Mouse (Mus musculus) neutrophil, adult 5-6 weeks (primary cell): ENCODE results near the gene Mlf2. TPM values are rescaled to one million over a fixed set of nuclear protein-coding genes. Genes with fewer than 3 reads are reported as not detected.

Source experiments
- ATAC-seq: fragments of 151-379, 151-347 bp; 2 replicates; pipeline ENCODE4 v1.8.0; 2017; ENCODE audit warnings: mild to moderate bottlenecking, moderate TSS enrichment; ENCODE audit not compliant: insufficient number of reproducible peaks, poor library complexity, low FRiP score, severe bottlenecking; ENCODE audit errors: extremely low read depth
- total RNA-seq: library from RNA; stranded (forward); fragments of 200-1000 nt; gene quantifications from 2 replicates; pipeline ENCODE4 v1.2.3, GENCODE M21; 2017

The Mlf2 gene
- total RNA-seq, 1 experiment from 2014 or later = 56.3 TPM

GRCm38 (mm10) chr6:124907767-124908166 is 23.4 kb upstream of the Mlf2 start:
- no peak for ATAC-seq

DNA sequence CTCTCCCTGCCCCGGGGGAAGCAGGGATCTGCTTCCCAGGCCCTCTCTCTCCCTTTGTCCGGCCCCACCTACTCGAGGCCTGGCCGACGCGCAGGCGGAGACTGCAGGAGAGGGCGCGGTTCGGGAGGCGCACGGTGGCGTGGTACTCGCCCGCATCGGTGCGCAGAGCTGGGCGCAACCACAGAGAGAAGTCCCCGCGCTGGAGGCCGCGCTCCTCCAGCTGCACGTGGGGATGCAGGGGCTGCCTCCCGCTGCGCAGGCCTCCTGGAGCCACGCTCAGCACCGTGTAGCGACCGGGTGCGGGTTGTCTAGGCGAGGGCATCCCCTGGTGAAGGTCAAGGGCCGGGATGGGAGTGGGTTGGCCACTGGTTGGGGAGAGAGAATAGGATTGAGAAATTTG is 21.2 kb upstream of the Mlf2 start:
- ATAC-seq = no peak

- ATAC-seq = no peak
Measured at GRCm38 (mm10) chr6:124911533-124912218, 19.5 kb upstream of the Mlf2 start, which contains the start of gene Lag3. Lag3 (minus strand) TSS chr6:124911705.

DNA sequence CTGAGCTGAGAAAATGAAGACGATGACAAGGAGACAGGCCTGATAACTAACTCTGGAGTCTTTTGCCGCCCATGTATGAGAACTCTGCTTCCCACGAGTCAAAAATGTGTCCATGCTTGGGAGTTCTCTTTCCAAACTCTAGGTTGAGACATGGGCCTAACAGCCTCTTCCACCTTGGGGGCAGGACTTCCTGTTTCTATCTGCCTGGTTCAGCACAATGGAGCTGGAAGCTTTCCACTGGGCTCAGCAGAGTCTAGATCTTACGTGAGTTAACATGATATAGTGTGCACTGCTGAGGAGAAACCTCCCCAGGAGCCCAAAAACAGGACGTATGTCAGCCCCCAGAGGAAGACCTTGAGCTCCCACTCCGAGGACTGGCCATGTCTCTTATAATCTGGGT is 18.0 kb upstream of the Mlf2 start:
- ATAC-seq = no peak

GRCm38 (mm10) chr6:124913721-124914285 is 17.4 kb upstream of the Mlf2 start:
- ATAC-seq = no peak

GRCm38 (mm10) chr6:124914511-124914910 is 16.7 kb upstream of the Mlf2 start:
- no peak for ATAC-seq

GRCm38 (mm10) chr6:124915160-124915941 is 15.8 kb upstream of the Mlf2 start:
- no peak for ATAC-seq

- no peak for ATAC-seq
Measured at GRCm38 (mm10) chr6:124915942-124916694, 15.1 kb upstream of the Mlf2 start.

DNA sequence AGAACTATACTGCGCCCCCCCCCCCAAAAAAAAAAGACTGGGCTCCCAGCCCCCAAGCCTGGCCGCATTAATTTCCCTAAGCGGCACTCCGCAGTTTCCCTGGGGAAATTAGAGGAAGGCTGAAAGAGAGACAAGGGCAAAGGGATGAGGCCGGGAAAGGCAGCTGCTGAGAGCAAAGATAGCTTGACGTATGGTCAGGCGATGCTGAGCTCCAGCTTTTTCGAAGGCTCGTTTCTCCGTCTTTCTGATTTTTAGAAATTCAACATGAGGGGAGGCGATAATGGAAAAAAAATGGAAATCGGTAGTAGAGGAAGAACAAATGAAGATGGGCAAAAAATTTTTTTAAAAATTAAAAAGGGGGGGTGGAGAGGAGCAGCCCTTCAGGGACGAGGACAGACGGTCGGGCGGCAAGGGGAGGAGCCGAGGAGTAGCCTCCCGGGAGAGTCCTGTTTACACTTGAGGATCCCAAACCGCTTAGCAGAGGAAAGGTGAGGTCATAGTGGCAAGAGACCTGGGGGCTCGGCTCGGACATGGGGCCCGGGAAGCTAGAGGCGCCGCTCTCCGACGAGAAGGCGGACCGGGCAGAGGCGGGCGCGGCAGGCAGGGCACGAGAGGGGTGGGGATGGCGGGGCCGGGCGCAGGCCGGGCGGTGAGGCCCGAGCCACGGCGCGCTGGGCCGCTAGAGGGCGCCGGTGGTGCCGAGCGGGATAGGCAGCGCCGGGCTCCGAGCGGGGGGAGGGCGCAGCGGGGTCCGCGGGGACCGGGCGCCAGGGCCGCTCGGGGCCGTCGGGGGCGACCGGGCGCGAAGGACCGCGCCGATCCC is 14.3 kb upstream of the Mlf2 start:
- ATAC-seq = peak; percentile 55

- ATAC-seq = no peak
Measured at GRCm38 (mm10) chr6:124917518-124918330, 13.5 kb upstream of the Mlf2 start.

GRCm38 (mm10) chr6:124918331-124918690 is 12.9 kb upstream of the Mlf2 start:
- ATAC-seq = no peak

DNA sequence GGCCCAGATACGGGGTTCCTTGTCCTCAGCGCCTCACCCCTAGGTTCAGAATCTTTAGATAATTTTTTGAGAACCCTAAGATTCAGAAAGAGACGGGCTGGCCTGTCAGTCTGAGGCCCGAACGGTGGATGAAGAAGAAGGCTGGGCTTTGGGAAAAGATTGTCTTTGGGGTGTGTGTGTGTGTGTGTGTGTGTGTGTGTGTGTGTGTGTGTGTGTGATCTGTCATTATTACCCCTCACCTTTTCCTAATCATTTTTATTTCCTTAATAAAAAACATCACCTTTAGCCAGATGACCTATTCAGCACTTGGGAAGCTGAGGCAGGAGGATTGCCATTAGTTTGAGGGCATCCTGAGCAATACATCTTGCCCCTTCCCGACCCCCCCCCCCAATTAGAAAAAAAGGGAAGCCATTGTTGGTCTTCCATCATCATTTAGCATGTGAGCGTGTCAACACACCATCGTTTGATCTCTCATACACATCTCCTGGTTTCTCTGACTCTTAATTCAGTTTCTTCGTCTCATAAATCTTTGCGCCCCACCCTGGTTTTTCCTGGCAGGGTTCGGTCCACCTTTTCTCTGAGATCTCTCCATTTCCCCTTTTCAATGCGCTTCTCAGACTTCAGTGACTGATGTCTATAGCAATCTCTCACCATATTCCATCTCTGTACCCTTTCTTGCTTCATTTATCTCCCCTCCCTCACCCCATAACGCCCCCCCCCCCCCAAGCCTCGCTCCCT is 12.1 kb upstream of the Mlf2 start:
- no peak for ATAC-seq

- ATAC-seq = peak; percentile 61
Measured at GRCm38 (mm10) chr6:124919695-124920317, 11.4 kb upstream of the Mlf2 start, which contains the start of gene Ptms. Ptms (minus strand) TSS chr6:124920103.

- no peak for ATAC-seq
Measured at GRCm38 (mm10) chr6:124920318-124921085, 10.7 kb upstream of the Mlf2 start.

GRCm38 (mm10) chr6:124921539-124921938 is 9.6 kb upstream of the Mlf2 start:
- ATAC-seq = peak; percentile 46

DNA sequence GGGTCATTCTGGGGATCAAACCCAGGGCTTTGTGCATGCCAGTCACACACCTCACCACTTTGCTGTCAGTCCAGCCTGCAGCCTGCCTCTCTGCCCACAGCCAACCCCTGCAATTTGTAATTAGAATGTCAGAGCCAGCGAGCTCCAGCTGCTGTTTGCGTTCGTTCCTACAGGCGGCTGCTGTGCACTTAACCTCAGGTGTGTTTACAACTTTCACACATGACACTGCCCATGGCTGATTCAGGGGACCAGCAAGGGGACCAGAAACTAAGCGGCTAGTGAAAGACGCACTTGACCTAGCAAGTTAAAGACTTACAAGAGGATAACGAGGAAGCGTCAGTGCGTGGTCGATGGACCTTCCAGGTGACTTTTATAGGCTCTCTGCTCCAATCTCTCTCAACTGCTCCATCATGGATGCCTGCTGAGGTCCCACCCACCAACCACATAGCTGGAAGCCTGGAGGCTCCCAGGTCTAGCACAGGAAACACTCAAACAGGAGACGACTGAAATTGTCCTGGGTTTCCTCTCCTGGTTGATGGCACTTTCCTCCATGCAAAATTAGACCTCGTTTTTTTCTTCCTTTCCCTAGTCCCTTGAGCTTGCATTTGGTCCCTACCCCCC is 5.9 kb upstream of the Mlf2 start:
- no peak for ATAC-seq
